Mouse (Mus musculus): ENCODE data around the gene Kctd21. TPM values are rescaled to one million over a fixed set of nuclear protein-coding genes. Genes with fewer than 3 reads are reported as not detected.

Kctd21 gene
- polyA plus RNA-seq, 1 experiment from 2014 or later, result 5.5 TPM

- WGBS, result 95% methylated on average over 4 of the region's 4 CpGs
- H3K9ac ChIP-seq (ENCODE audit: low read depth, low read length), result no peak overlapping the region
- DNase-seq (ENCODE audit: low spot score) (no peak), ATAC-seq (ENCODE audit: low read depth) (no peak)
- no peaks in the 10 kb centered on the region for H3K27me3 ChIP-seq (replicated peaks; ENCODE audit: control insufficient read depth, insufficient read depth, low read length)
- H3K36me3 ChIP-seq (ENCODE audit: control insufficient read depth, insufficient read depth, low read length), result peaks cover 82% of the 10 kb centered on the region
- no peaks in the 10 kb centered on the region for H3K4me1 ChIP-seq (ENCODE audit: control insufficient read depth, insufficient read depth, low read length)
- no peak overlapping the region for H3K27ac ChIP-seq (replicated peaks; ENCODE audit: low read depth, low read length)
- no peaks in the 10 kb centered on the region for H3K9me3 ChIP-seq (ENCODE audit: control insufficient read depth, low read length)
- no peak overlapping the region for H3K4me2 ChIP-seq (ENCODE audit: low read depth, low read length)
- H3K4me3 ChIP-seq (ENCODE audit: low read depth, low read length), result no peak overlapping the region
Measured at GRCm38 (mm10) chr7:97388541-97388940, 56.4 kb downstream of the Kctd21 start.

GRCm38 (mm10) chr7:97391293-97392078 is 59.4 kb downstream of the Kctd21 start:
- Histone ChIP-seq H3K9me3 (ENCODE audit: control insufficient read depth, low read length) (no peaks in the 10 kb centered on the region), H3K4me2 (ENCODE audit: low read depth, low read length) (no peak overlapping the region), H3K27ac (replicated peaks; ENCODE audit: low read depth, low read length) (no peak overlapping the region), H3K36me3 (ENCODE audit: control insufficient read depth, insufficient read depth, low read length) (peaks cover 55% of the 10 kb centered on the region), H3K4me1 (ENCODE audit: control insufficient read depth, insufficient read depth, low read length) (no peaks in the 10 kb centered on the region), H3K4me3 (ENCODE audit: low read depth, low read length) (no peak overlapping the region), H3K9ac (ENCODE audit: low read depth, low read length) (no peak overlapping the region), H3K27me3 (replicated peaks; ENCODE audit: control insufficient read depth, insufficient read depth, low read length) (no peaks in the 10 kb centered on the region)
- no peak for DNase-seq (ENCODE audit: low spot score)
- no peak for ATAC-seq (ENCODE audit: low read depth)
- 88% methylated on average over 13 of the region's 13 CpGs for WGBS

GRCm38 (mm10) chr7:97392079-97392445 is 59.9 kb downstream of the Kctd21 start:
- Histone ChIP-seq H3K4me3 (ENCODE audit: low read depth, low read length) (no peak overlapping the region), H3K9me3 (ENCODE audit: control insufficient read depth, low read length) (no peaks in the 10 kb centered on the region), H3K9ac (ENCODE audit: low read depth, low read length) (no peak overlapping the region), H3K4me2 (ENCODE audit: low read depth, low read length) (no peak overlapping the region), H3K36me3 (ENCODE audit: control insufficient read depth, insufficient read depth, low read length) (peaks cover 50% of the 10 kb centered on the region), H3K4me1 (ENCODE audit: control insufficient read depth, insufficient read depth, low read length) (no peaks in the 10 kb centered on the region), H3K27ac (replicated peaks; ENCODE audit: low read depth, low read length) (no peak overlapping the region), H3K27me3 (replicated peaks; ENCODE audit: control insufficient read depth, insufficient read depth, low read length) (no peaks in the 10 kb centered on the region)
- DNase-seq (ENCODE audit: low spot score) (no peak), ATAC-seq (ENCODE audit: low read depth) (no peak)
- WGBS, result 84% methylated on average over 6 of the region's 6 CpGs

- Histone ChIP-seq H3K36me3 (ENCODE audit: control insufficient read depth, insufficient read depth, low read length) (peaks cover 27% of the 10 kb centered on the region), H3K9me3 (ENCODE audit: control insufficient read depth, low read length) (no peaks in the 10 kb centered on the region), H3K4me3 (ENCODE audit: low read depth, low read length) (no peak overlapping the region), H3K4me2 (ENCODE audit: low read depth, low read length) (no peak overlapping the region), H3K27ac (replicated peaks; ENCODE audit: low read depth, low read length) (no peak overlapping the region), H3K4me1 (ENCODE audit: control insufficient read depth, insufficient read depth, low read length) (no peaks in the 10 kb centered on the region), H3K27me3 (replicated peaks; ENCODE audit: control insufficient read depth, insufficient read depth, low read length) (no peaks in the 10 kb centered on the region), H3K9ac (ENCODE audit: low read depth, low read length) (no peak overlapping the region)
- no peak for DNase-seq (ENCODE audit: low spot score)
- WGBS, result 82% methylated on average over 2 of the region's 2 CpGs
- no peak for ATAC-seq (ENCODE audit: low read depth)
Measured at GRCm38 (mm10) chr7:97394375-97394774, 62.2 kb downstream of the Kctd21 start.

- DNase-seq (ENCODE audit: low spot score), result no peak
Measured at GRCm38 (mm10) chr7:97398943-97399342, 66.8 kb downstream of the Kctd21 start.

More at GRCm38 (mm10) chr7:97398943-97399342, 66.8 kb downstream of the Kctd21 start:
- no peak overlapping the region for H3K9ac ChIP-seq (ENCODE audit: low read depth, low read length)
- peaks cover 9% of the 10 kb centered on the region; the same call in 1 of the 2 replicates for H3K4me1 ChIP-seq (ENCODE audit: control insufficient read depth, insufficient read depth, low read length)
- 88% methylated on average over 6 of the region's 6 CpGs for whole genome bisulfite sequencing
- H3K4me2 ChIP-seq (ENCODE audit: low read depth, low read length), result no peak overlapping the region
- peaks cover 7% of the 10 kb centered on the region; the same call in 1 of the 2 replicates for H3K36me3 ChIP-seq (ENCODE audit: control insufficient read depth, insufficient read depth, low read length)
- 0 out of 2 replicates have a peak, but pooled peaks cover 4% of the 10 kb centered on the region for H3K9me3 ChIP-seq (ENCODE audit: control insufficient read depth, low read length)
- no peak for ATAC-seq (ENCODE audit: low read depth)
- H3K4me3 ChIP-seq (ENCODE audit: low read depth, low read length), result no peak overlapping the region
- H3K27me3 ChIP-seq (replicated peaks; ENCODE audit: control insufficient read depth, insufficient read depth, low read length), result no peaks in the 10 kb centered on the region
- H3K27ac ChIP-seq (replicated peaks; ENCODE audit: low read depth, low read length), result no peak overlapping the region

Other genes starting within 250 kb of the Kctd21 start
- 2.2 and 2.7 TPM in 2 replicates for gene Usp35, start 307 bp upstream of the Kctd21 start, polyA plus RNA-seq (2014; fragmentation: Nextera tagmentation; extraction: Ambion mirVana)
- gene Alg8, start 39.3 kb downstream of the Kctd21 start, polyA plus RNA-seq (2014; fragmentation: Nextera tagmentation; extraction: Ambion mirVana), result 30.7 TPM in 2 replicates
- gene Ndufc2, start 67.7 kb downstream of the Kctd21 start, polyA plus RNA-seq (2014; fragmentation: Nextera tagmentation; extraction: Ambion mirVana), result 363 and 429 TPM in 2 replicates
- 1.3 and 3.5 TPM in 2 replicates for gene Thrsp, start 85.4 kb downstream of the Kctd21 start, polyA plus RNA-seq (2014; fragmentation: Nextera tagmentation; extraction: Ambion mirVana)
- 3.0 and 4.8 TPM in 2 replicates for gene Kctd14, start 119.0 kb downstream of the Kctd21 start, polyA plus RNA-seq (2014; fragmentation: Nextera tagmentation; extraction: Ambion mirVana)
- gene Ints4, start 148.6 kb downstream of the Kctd21 start, polyA plus RNA-seq (2014; fragmentation: Nextera tagmentation; extraction: Ambion mirVana), result 43.3 and 51.9 TPM in 2 replicates
- gene Aamdc, start 247.2 kb downstream of the Kctd21 start, polyA plus RNA-seq (2014; fragmentation: Nextera tagmentation; extraction: Ambion mirVana), result 87.4 and 92.1 TPM in 2 replicates
- 18.0 and 20.8 TPM in 2 replicates for gene Rsf1, start 247.6 kb downstream of the Kctd21 start, polyA plus RNA-seq (2014; fragmentation: Nextera tagmentation; extraction: Ambion mirVana)

All from embryonic facial prominence, embryonic 14.5 days (tissue).